Mouse (Mus musculus): ENCODE measurements around the gene Gnai1.

DNA sequence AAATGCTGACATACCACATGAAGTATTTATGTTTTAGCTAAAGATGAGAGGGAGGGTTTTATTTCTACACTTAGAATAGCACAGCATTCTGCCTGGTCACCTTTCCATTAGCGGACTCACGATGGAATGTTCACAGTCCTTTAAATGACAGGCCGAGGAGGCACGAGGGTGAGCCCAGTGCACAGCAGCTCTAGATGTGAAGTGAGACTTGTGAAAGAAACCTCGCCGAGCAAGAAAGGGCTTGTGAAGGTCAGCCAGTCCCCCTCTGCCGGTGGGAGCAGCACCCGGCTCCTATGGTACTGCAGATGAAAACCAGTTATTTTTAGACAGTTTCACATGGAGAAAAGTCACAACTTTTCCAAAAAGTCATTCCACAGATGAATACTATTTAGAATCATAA is 29.4 kb downstream of the Gnai1 start:
- TF ChIP-seq POLR2A (IDR thresholded peaks at IDR 0.05; ENCODE audit: control insufficient read depth, extremely low read depth, insufficient read depth, low read length, poor library complexity) (no peak), CTCF (IDR thresholded peaks at IDR 0.05; ENCODE audit: borderline replicate concordance, control insufficient read depth, extremely low read depth, insufficient read depth, low read length, poor library complexity) (no peak)
